Comparison of ENCODE assay signal across 21 mouse cellular contexts in genomic region chr13:49379301-49379700, GRCm38 (mm10). TPM values are rescaled to one million over a fixed set of nuclear protein-coding genes. Genes with fewer than 3 reads are reported as not detected.
DNase-seq lines count a peak whose midpoint lies in the region; ATAC-seq and TF ChIP-seq lines count a peak whose summit lies in the region.
"Had no signal": no experiment of that assay in that cellular context is flagged by ENCODE, and none has a peak within 500 bp of the region (broad histone marks: within the 10 kb centered on the region; RNA-seq: fewer than 3 reads in every experiment).

No protein-coding gene starts in this region.

- ATAC-seq in forebrain, embryonic 11.5 days (replicated peaks; ENCODE audit: low FRiP score): no peak
- ATAC-seq in forebrain, postnatal 0 days: no peak
- ATAC-seq: activated CD4-positive, CD25-positive, alpha-beta regulatory T cell, adult 4 months; CD4-positive, CD25-positive, alpha-beta regulatory T cell, adult 4 months; Patski had no signal

- no peak overlapping the region for H3K4me2 ChIP-seq in forebrain, embryonic 11.5 days (ENCODE audit: low read depth, low read length, severe bottlenecking)
- no peak overlapping the region for H3K4me2 ChIP-seq in forebrain, postnatal 0 days (ENCODE audit: low read depth)

- intact Hi-C loops in gastrocnemius, adult 2 months (cut with DNase I): no loop called here

- H3K4me3 ChIP-seq in forebrain, embryonic 11.5 days (ENCODE audit: low read depth, low read length): no peak overlapping the region
- H3K4me3 ChIP-seq in forebrain, postnatal 0 days (ENCODE audit: low read depth, low read length): no peak overlapping the region
- no peak overlapping the region for H3K4me3 ChIP-seq in gastrocnemius, adult 2 months

- 98% methylated on average over 20 of the region's 20 CpGs for WGBS in forebrain, embryonic 11.5 days
- WGBS in forebrain, postnatal 0 days: 96% methylated on average over 20 of the region's 20 CpGs

- no peaks in the 10 kb centered on the region for H3K4me1 ChIP-seq in forebrain, embryonic 11.5 days (replicated peaks; ENCODE audit: control insufficient read depth, insufficient read depth, low read length)
- no peaks in the 10 kb centered on the region for H3K4me1 ChIP-seq in forebrain, postnatal 0 days (ENCODE audit: insufficient read depth)

- no peaks in the 10 kb centered on the region for H3K27me3 ChIP-seq in forebrain, embryonic 11.5 days (ENCODE audit: control insufficient read depth, insufficient read depth, low read length)
- H3K27me3 ChIP-seq in forebrain, postnatal 0 days (ENCODE audit: insufficient read depth, low read length): no peaks in the 10 kb centered on the region
- H3K27me3 ChIP-seq: CH12.LX, Patski had no signal

- peaks cover 19% of the 10 kb centered on the region for H3K36me3 ChIP-seq in forebrain, embryonic 11.5 days (ENCODE audit: control insufficient read depth, insufficient read depth, low read length)
- H3K36me3 ChIP-seq in forebrain, postnatal 0 days (ENCODE audit: insufficient read depth): peaks cover 88% of the 10 kb centered on the region

- no peaks in the 10 kb centered on the region for H3K9me3 ChIP-seq in forebrain, embryonic 11.5 days (ENCODE audit: control insufficient read depth, low read length)
- no peaks in the 10 kb centered on the region for H3K9me3 ChIP-seq in forebrain, postnatal 0 days (ENCODE audit: low read length)
- H3K9me3 ChIP-seq: G1E had no signal

- TF ChIP-seq CTCF in forebrain, postnatal 0 days (IDR thresholded peaks at IDR 0.05; ENCODE audit: low read depth): no peak
- no peak for TF ChIP-seq CTCF in gastrocnemius, adult 2 months (IDR thresholded peaks at IDR 0.05)

- DNase-seq in forebrain, embryonic 11.5 days (ENCODE audit: low spot score): peak; percentile 43
- no peak for DNase-seq in forebrain, postnatal 0 days
- peak; percentile 31 for DNase-seq in gastrocnemius, adult 2 months
- no peak for DNase-seq in gastrocnemius, adult 8-10 months (ENCODE audit: low spot score in 2 of 2)
- DNase-seq in heart, adult 11 months: peak; percentile 90
- DNase-seq in heart, postnatal 4 days: no peak
- DNase-seq: adrenal gland, adult 2 months; adrenal gland, adult 8-10 months; adrenal gland, postnatal 10 days; adrenal gland, postnatal 14 days; adrenal gland, postnatal 25 days; adrenal gland, postnatal 36 days; B cell, adult 2 months; cerebellum, adult 11 months; cerebellum, adult 11-12 months; cerebellum, adult 18-20 months had no signal

- no peak overlapping the region for H3K9ac ChIP-seq in forebrain, embryonic 11.5 days (ENCODE audit: low read length)
- no peak overlapping the region for H3K9ac ChIP-seq in forebrain, postnatal 0 days

- no peak overlapping the region for H3K27ac ChIP-seq in forebrain, embryonic 11.5 days (ENCODE audit: low read depth, low read length)
- no peak overlapping the region for H3K27ac ChIP-seq in forebrain, postnatal 0 days (ENCODE audit: low read depth, low read length)
- 0 out of 2 replicates have a peak overlapping the region, but pooled peaks have one; percentile 83 for H3K27ac ChIP-seq in gastrocnemius, adult 2 months

RNA-seq across cellular contexts. Expression of gene Bicd2, which starts 37.9 kb away (rescaled TPM):
- polyA plus RNA-seq in forebrain, embryonic 11.5 days (2014; fragmentation: Nextera tagmentation; extraction: Ambion mirVana): 35.7 and 38.5 TPM in 2 replicates
- total RNA-seq in forebrain, postnatal 0 days (2014; rRNA removed): 40.9 and 50.9 TPM in 2 replicates
- polyA plus RNA-seq in forebrain, postnatal 0 days (2015; fragmentation: Nextera tagmentation; extraction: Ambion mirVana): 20.8 and 23.7 TPM in 2 replicates
- total RNA-seq in gastrocnemius, adult 2 months (2021): 10 to 100 TPM; 26.0 to 28.5 TPM
- total RNA-seq in gastrocnemius, adult 8-10 months (2022): 10 to 100 TPM; 21.6 to 26.7 (median 24.6) TPM
- total RNA-seq in heart, postnatal 4 days (2021): 10 to 100 TPM; 80.9 to 84.3 TPM

RNA-seq across cellular contexts. Expression of gene Ippk, which starts 41.7 kb away (rescaled TPM):
- 16.6 and 16.9 TPM in 2 replicates for polyA plus RNA-seq in forebrain, embryonic 11.5 days (2014; fragmentation: Nextera tagmentation; extraction: Ambion mirVana)
- 15.0 and 15.9 TPM in 2 replicates for total RNA-seq in forebrain, postnatal 0 days (2014; rRNA removed)
- polyA plus RNA-seq in forebrain, postnatal 0 days (2015; fragmentation: Nextera tagmentation; extraction: Ambion mirVana): 11.0 and 11.7 TPM in 2 replicates
- total RNA-seq in gastrocnemius, adult 2 months (2021): 1 to 10 TPM; 5.6 to 6.3 TPM
- 1 to 10 TPM; 6.1 to 7.6 (median 7.0) TPM for total RNA-seq in gastrocnemius, adult 8-10 months (2022)
- 1 to 10 TPM; 9.5 to 9.9 TPM for total RNA-seq in heart, postnatal 4 days (2021)

RNA-seq across cellular contexts. Expression of gene Fgd3, which starts 59.2 kb away (rescaled TPM):
- polyA plus RNA-seq in forebrain, embryonic 11.5 days (2014; fragmentation: Nextera tagmentation; extraction: Ambion mirVana): 1.7 and 2.1 TPM in 2 replicates
- 14.0 and 17.2 TPM in 2 replicates for total RNA-seq in forebrain, postnatal 0 days (2014; rRNA removed)
- 2.0 and 2.8 TPM in 2 replicates for polyA plus RNA-seq in forebrain, postnatal 0 days (2015; fragmentation: Nextera tagmentation; extraction: Ambion mirVana)
- total RNA-seq in gastrocnemius, adult 2 months (2021): 1 to 10 TPM in 1 of 2 experiments, under 1 TPM in 1; 0.97 to 1.1 TPM
- 1 to 10 TPM in 2 of 4 experiments, under 1 TPM in 2; 0.34 to 1.5 (median 0.98) TPM for total RNA-seq in gastrocnemius, adult 8-10 months (2022)
- under 1 TPM; 0.27 to 0.55 TPM for total RNA-seq in heart, postnatal 4 days (2021)

Comparison
In these comparisons a context has a peak if more than half of its experiments do, and no peak if none do; other contexts are left out.
1. DNase-seq: peak in forebrain, embryonic 11.5 days (single experiment), gastrocnemius, adult 2 months (single experiment) and heart, adult 11 months (single experiment); none in forebrain, postnatal 0 days (single experiment), gastrocnemius, adult 8-10 months (0 of 2) and heart, postnatal 4 days (single experiment).